Mouse (Mus musculus) heart, adult 18-20 months (tissue): ENCODE measurements at regions not wholly inside any gene's neighbourhood (a gene's known extent, or its start where the extent isn't known, plus 50 kb on each side); places are given as distances from the start of the nearest gene placed in this dataset.

ENCODE experiments used
- DNase-seq, 2 experiments: peaks; one replicate each; pipeline ENCODE4 v3.0.0; 2021 to 2022; ENCODE audit warnings: mixed read lengths in 1 of 2

- DNase-seq, result no peak
These were observed 560.7 kb downstream of the Cdh9 start for GRCm38 (mm10) chr15:17289221-17289620.
